Mouse (Mus musculus): ENCODE data around the gene Lgals2.

Gene Lgals2

DNA sequence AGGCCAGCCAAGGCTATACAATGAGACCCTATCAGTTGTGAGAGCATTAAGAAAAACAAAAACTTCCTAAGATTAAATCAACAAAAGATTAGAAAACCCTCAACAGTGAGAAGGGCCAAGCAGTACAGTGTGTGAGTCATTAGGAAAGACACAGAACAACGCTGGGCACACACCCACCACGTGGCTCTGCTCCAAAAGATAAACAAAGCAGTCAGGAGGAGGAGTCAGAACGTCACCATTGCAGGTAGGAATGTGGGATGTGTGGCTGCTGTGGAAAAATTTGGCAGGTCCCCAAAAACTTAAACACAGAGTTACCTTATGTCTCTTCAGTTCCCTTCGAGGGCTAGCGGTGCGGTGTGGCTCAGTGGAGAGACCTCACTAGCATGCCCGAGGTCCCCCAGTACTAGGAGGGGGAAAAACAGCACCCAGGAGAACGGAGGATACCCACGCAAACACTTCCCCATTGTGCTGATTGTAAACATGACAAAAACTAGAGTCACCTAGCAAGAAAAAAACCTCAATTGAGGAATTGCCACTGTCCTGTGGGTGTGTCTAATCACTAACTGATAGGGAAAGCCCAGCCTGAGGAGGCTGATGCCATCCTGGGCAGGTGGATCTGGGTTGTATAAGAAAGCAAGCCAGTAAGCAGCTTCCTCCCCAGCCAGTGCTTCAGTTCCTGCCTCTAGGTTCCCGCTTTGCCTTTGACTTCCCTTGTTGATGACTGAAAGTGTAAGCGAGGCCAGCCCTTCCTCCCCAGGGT is 39.8 kb downstream of the Lgals2 start:
- no peak for DNase-seq (ENCODE audit: low spot score)

DNA sequence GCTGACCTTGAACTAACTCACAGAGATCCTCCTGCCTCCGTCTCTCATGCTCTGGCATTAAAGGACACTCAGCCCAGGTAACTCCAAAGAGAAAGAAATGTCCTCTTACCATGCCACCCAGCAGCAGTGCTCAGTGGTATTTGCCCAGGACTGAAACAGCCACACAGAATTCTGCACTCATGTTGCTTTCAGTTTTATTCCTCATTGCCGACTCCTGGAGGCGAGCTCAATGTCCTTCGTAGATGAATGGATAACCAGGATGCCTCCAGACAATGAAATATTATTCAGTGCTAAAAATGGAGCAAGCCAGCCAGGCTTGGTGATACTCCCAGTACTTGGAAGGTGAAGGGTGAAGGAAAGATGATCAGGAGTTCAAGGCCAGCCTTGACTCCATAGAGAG is 41.7 kb downstream of the Lgals2 start:
- no peak for DNase-seq (ENCODE audit: low spot score)

DNA sequence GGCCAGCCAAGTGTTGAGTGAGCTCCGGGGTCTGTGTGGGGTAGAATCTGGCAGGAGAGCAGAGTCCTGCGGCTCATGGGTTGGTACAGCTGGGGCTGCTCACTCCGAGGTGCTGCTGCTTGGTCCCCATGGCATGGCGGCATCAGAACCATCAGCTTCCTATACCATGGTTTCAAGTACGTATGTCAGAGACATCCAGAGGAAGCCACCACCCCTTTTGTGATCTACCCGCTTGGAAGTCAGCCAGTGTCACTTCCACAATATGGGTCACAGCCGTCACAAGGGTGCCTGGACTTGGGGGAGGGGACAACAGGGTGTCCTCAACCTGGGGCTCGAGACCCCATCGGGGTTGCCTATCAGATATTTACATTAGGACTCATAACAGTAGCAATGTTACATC is 45.2 kb downstream of the Lgals2 start:
- no peak for DNase-seq (ENCODE audit: low spot score)

DNA sequence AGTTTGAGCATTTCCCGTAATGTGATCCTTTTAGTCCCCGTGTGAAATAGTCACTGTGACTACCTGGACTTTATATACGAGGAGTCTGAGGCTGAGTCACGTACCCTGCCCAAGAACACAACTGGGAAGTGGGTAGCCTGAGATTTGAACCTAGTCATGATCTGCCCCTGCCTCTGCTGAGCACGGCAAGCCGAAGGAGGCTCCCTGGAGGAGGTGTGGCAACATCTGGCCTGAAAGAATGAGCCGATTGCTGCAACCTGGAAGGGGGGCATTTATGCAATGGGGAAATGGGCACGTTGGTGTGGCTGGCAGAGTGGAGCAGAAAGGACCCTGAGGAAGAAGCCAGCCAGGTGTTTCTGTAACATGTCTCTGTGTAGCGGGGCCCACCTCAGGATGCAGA is 45.6 kb downstream of the Lgals2 start:
- DNase-seq (ENCODE audit: low spot score) = no peak

DNA sequence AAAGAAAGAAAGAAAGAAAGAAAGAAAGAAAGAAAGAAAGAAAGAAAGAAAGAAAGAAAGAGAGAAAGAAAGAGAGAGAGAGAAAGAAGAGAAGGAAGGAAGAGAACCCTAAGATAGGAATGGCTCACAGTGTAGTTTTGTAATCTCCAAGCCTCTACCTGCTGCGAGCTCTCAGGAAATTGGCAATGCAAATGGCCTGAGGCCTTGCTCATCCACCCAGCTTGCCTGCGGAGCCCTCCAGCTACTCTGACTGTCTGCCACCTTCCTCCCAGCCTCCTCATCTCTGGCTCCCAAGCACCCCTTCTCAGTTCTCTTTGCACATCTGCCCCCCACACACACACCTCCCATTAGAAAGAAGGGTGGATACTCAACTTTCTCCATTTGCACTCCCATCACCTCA is 46.3 kb downstream of the Lgals2 start:
- no peak for DNase-seq (ENCODE audit: low spot score)

DNA sequence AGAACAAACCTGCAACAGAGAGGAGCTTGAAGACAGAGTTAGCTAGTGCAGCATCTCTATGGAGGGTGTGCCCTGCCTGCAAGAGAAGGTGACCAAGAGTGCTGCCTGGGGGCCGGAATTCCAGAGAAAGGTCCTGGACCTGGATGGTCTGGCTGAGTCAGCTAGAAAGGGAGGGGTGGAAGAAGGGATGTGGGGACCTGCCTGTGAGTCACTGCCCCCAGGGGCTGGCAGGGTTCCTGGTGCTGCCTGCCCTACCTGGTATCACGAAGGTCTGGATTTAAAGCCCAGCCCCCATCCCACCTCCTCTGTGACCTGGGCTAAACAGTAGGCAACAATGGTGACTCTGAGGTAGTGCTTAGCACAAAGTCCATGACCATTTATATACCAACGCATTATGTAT is 48.2 kb downstream of the Lgals2 start:
- DNase-seq (ENCODE audit: low spot score) = no peak

DNA sequence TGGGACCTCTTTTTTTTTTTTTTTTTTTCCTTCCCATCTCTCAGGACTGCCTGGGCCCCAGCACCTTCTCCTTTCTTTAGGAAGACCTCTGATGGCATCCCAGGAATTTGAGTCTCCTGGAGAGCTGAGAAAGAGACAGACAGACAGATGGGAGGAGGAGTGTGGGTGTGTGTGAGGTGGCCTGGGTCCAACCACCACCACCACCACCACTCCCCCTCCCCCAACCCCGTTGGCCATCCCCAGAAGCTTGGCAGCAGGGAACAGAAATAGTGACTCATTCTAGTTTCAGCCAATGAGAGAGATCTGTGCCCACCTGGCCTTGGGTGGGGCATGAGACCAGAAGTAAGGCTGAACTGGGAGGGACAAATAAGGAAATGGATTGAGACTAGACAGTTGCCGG is 48.7 kb downstream of the Lgals2 start:
- no peak for DNase-seq (ENCODE audit: low spot score)

DNA sequence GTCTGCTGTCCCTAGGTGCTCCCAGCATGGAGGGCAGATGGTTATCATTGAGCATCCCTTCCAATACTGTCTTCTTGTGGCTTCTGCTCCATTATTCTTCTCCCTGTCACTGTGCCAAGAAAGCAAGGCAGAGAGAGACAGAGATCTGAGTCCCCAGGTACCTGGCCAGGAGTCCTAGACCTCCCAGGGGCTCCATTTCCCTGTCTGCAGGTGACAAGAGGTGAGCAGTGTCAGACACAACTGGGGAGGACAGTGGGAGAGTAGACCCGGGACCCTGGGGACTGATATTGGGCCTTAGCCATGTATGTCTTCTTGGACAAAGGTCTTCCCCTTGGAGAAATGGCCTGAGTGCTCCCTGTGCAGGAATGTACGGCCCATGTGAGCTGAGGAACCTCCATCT is 50.0 kb downstream of the Lgals2 start:
- DNase-seq (ENCODE audit: low spot score) = no peak

DNA sequence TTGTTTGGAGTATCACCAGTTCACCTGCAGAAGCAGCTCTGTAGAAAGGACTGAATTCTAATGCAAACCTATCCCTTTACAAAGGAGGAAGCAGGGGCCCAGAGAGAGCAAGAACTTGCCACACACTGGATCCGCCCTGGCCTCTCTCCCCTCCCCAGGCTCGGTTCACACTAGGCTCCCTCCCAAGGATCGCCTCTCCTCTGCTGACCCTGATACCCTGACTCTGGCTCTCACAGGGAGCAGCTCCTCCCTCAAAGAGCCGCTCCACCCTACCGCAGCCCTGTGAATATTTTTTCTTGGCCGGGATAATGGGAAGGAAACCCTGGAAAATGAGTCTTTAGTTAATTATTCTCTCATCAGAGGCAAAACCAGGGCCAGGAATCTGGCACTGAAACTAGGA is 51.0 kb downstream of the Lgals2 start:
- no peak for DNase-seq (ENCODE audit: low spot score)

DNA sequence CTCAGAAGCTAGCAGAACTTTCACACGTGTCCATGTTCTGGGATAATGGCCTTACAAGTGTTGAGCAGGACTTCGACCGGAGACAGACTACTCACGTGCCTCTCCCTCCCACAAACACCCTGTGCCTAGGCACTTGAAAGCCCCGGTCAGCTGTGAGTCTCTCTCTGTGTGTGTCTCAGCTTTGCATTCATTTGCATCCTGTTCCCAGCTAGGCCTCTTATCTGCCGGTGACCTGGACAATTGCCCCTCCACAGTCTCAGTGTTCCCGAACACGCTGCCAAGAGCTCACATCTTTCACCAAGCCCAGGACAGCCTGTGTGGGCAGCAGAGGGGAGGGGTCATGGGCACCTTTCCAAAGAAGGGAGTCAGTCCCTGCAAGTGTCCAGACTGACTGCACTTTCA is 51.8 kb downstream of the Lgals2 start:
- DNase-seq (ENCODE audit: low spot score) = no peak

DNA sequence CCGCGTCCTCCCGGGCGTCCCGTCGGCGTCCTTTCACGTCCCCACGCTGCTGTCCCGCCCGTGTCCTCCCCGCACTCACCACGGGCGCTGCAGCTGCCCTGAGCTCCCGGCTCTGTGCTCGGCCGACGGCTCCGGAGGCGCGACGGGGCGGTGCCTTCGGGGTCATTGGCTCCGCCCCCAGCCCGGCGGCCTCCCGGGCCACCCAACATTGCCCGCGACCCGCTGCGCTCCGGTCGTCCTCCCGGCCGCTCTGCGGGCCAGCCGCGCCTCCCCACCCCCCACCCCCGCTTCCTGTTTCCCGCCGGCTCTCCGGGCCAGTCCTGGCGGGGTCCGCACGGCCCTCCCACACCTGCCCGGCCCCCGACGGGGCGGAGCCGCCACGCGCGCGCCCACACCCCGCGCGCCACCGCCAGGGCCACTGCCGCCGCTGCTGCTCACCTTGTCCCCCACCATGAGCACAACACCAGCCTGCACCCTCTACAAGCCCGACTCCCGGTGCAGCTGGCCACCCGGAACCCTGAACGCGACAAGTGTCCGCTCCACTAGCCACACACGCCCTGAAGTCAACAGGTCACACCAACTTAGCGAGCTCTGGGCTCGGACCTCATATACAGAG is 52.4 kb downstream of the Lgals2 start, which contains the start of gene Card10:
Gene Card10, minus strand, starts transcription at position 267 of the 616 bp plus-strand sequence.
- no peak for DNase-seq (ENCODE audit: low spot score)

DNA sequence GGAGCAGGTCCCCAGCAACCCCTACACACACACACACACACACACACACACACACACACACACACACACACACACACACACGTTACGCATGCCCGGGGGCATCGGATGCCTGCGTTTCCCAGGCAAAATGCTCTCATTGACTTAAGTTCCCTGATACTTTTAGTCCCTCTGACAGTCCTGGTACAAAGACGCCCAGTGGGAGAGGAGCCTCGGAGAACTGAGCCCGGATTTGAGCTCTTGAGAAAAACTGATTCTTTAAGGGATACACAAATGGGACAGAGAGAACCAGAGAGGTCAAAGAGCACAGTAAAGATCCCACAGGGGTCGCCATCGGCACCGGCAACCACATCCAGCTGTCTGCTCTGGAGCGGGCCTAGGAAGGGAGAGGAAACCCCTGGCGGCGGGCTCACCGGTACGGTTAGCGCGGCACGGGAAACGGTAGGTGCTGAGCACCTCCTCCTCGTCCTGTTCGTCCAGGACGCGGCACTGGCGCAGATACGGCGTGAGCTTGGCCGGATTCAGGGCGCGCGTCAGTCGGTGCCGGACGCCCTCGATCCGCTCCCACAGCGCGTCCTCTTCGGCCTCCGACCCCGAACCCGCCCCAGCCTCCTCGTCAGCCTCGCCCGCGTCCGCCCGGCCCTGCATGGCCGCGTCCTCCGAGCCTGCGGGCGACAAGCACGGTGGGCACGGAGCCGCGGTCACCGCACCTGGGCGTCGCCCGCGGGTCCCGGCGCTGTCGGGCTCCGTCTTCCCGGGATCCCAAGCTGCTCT is 53.2 kb downstream of the Lgals2 start:
- DNase-seq (ENCODE audit: low spot score) = no peak

DNA sequence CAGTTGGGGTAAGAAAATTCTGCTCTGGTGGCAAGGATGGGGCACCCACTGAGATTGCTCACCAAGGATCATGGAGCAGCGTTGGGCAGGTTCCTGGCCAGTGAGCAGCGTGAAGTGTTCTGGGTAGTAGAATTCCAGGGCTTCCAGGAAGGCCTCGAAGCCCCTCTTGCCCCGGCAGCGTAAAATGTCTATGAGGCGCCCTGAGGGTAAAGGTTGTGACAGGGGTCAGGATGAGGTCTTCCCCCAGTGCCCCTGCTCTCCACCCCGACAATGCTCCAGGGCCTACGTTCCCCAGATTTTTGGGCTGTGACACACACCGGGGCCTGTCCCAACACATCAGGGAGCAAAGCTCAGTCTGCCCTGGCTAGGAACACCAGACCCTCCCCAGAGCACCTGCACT is 53.8 kb downstream of the Lgals2 start:
- DNase-seq (ENCODE audit: low spot score) = no peak
